Mouse (Mus musculus) c-Kit-positive CD71-positive TER-119-positive erythroid progenitor cells, embryonic 14.5 days (primary cell): ENCODE measurements around the gene Wbp2.
"Not testable (repeated sequence)": the region's sequence is repeated elsewhere in the genome, so short reads cannot be mapped to it uniquely, and the experiment has no call there.

Experiments used
- DNase-seq: peaks from one replicate; pipeline ENCODE4 v3.0.0-alpha.2; 2013; ENCODE audit warnings: low spot score

Gene Wbp2

DNA sequence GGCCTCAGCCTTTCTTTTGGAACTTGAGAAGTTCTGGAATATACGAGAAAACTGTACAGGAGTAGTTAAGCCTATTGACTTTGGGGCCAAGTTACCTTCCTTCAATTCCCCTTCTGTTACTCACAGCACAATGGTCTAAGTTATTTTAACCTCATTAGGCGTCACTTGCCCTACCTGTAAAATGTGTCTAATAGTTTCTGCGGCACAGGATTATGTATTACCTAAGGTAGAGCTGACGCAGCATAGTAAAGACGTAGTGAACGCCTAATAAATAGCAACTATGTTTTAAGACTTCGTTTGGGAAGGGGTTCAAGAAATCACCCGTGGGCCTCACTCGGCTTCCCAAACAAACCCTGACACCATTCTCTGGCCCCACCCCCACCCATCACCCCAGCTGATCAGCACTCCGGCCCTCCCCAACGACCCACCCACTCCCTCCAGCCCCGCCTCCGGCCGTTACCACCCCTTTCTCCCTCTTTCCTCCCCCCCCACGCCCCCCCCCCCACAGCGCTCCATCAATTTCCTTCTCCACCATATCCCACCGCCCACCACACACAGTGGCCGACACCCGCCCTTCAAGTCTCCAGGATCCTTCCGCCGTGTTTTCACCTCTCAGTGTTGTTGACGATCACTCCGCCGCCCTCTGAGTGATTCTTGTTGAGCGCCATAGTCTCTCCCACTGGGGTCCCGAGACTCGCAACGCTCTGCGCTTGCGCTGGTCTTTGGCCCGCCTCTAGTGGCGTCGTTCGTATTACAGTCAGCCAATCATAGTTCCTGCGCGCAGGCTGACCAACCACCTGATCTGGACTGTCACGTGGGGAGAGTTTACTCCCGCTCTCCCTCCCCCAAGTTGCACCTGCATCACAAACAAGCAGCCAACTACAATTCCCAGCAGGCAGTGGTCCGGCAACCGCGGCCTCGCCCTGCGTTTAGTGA, at the start of gene Wbp2:
Gene Wbp2, minus strand, starts transcription at position 738 of the 936 bp plus-strand sequence.
- peak; percentile 96 for DNase-seq

DNA sequence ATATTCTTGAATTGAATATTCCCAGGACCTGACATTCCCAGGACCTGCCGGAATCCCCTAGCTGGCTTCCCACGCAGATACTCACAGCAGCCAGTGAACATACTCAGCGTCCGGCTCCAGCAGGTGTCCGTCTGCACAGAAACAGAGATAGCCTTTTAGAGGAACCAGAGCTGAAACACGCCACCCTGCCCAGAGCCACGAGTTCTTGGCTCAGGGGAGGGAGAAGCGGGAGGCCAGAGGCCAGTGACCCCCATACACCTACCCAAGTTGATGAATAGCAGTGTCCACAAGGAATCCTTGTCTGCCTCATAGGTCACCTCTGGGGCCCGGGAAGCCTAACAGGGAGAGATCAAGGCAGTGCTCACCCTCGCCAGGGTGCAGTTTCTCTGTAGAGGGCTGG, 47.4 kb upstream of the Wbp2 start:
- DNase-seq, result no peak

DNA sequence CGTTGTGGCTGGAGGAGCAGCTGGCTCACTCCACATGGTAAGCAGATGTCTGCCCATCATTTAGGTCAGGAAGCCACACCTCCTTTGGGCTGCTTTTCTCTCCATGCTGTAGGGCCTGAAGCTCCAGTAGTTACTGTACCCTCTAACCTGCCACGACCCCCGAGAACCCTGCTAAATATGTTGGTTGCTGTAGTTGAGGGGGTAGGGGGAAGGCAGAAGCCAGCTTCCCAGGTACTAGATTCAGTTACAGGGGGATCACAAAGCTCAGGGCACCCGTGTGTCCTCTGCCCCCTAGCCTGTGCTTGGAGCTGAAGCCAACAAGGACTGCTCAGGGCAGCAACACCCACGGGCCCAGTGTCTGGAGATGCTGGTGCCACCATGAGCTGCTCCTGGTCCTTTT, 46.7 kb upstream of the Wbp2 start:
- no peak for DNase-seq

DNA sequence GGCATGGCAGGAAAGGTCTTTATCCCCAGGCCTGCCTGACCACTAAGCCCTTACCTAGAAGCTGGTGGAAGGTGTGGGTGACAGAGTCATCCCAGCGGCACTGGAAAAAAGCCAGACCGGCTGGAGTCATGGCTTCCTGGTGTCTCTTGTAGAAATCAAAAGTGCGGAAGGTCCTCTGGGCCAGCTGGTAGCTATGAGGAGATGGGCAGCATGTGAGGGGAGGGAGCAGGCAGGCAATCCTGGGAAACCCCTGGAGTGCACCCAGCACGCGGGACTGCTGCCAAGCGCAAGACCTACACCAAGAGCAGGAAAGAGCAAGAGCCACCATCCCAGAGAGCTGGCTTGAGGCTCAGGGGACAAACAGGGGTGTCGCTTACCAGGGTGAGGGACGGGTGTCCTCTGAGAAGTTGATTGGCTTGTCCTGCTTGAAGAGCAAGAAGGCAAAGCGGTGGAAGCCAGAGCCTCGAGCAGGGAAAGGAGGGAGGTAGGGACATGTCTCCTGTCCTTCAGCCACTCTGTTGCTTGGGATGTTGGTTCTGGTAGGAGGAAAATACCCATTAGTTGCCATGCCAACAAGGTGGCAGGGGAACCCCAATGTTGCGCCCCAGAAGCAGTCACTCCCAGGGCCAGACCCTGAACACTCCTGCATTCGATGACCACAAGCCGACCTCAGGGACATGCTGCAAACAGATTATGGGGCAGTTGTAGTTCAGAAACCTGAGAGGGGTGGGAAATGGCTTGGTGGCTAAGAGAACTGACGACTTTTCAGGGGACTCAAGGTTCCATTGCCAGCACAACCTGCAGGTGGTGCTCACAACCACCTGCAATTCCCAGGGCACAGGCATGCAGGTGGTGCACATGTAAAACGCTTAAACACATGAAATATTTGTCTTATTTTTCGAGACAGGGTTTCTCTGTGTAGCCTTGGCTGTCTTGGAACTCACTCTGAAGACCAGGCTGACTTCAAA, 45.9 kb upstream of the Wbp2 start:
- DNase-seq, result no peak

GRCm38 (mm10) chr11:116131349-116132170, 44.8 kb upstream of the Wbp2 start:
- no peak for DNase-seq

DNA sequence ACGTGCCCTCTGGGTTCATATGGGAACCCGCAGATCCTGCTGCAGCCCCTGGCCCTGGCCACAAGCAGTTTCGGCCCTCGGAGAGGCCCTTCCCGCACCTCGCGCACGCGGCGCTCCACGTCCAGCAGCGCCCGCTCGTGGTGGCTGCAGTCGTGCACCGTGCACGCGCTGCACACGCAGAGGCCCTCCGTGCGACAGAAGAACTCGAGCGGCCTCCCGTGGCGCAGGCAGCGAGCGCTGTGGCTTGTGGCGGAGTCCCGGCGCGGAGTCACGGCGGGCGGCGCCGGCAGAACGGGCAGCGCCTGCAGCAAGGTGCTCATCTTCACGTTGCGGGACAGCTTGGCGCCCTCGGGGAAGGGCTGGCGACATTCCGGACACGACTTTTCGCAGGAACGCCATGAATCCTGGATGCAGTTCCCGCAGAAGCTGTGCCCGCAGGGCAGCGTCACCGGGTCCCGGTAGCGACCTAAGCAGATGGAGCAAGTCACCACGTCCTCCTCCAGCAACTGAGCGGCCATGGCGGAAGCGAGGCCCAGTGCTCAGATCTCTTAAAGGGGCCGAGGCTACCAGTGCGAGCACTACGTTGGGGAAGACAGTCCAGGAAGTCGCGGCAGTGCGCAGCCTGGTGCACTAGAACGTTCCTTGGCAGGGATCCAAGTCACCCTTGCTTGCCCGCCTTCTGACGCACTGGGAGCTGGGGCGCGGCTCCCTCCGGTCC, 43.9 kb upstream of the Wbp2 start, which contains the start of gene Trim65:
Gene Trim65, minus strand, starts transcription at position 641 of the 718 bp plus-strand sequence.
- DNase-seq, result peak; percentile 75

DNA sequence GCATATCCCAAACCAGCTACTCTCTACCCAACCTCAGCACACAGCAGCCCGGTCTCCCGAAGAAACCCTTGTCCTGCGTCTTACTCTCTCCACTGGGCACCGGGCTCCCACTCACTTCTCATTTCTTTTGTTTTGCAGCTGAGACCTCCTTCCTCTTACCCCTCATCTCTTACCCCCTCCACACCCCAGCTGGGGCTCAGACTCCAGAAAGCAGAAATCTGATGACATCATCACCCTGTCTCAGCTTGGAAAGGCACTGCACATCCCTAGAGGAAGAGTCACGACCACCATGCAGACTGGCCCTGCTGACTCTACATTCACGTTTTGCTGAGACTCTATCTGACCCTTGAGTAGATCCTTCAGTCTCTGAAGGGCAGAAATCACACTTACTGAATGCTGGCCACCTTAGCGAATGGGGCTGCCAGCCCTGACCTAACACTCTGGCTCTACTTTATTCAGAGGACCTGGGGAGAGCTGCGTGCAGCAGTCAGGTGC, 43.2 kb upstream of the Wbp2 start:
- DNase-seq, result no peak

- no peak for DNase-seq
These were observed 42.4 kb upstream of the Wbp2 start for GRCm38 (mm10) chr11:116129091-116129790.

- no peak for DNase-seq
These were observed 41.2 kb upstream of the Wbp2 start for GRCm38 (mm10) chr11:116127986-116128385.

DNA sequence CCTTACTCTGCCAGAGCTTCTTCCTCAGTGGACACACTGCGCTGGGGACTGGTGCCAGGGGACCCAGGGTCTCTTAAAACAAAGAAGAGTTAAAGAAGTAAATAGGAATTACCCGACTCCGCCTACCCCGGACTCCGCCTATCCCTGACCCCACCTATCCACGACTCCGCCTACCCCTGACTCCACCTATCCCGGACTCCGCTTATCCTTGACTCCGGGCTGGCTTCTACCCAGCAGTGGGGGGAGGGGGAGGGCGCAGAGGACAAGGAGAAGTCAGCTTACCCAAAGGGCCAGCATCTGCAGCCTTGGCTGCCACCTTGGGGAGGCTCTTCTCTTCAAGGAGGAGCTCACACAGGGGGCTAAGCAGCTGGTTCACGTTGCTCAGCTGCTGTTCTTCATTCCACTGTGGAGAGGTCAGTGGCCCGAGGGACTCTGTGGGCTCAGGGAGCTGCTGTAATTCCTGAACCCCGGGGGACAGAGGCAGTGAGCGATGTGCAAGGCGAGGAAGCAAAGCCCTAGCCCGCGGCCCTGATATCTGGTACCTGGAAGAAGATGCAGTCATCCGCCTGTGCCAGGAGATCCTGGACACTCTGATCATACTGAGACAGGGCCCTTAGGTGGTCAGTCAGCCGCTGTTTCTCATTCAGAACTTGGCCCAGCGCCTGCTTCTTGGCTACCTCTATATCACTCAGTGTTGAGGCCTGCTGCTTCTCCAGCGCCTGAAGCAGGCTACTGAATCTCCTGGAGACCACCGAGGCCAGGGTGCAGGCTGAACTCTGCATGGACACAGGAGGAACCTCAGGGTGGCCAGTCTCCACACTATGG, 40.6 kb upstream of the Wbp2 start, which contains the start of gene Trim47:
Gene Trim47, minus strand, starts transcription at position 55 of the 825 bp plus-strand sequence.
- DNase-seq, result no peak

GRCm38 (mm10) chr11:116126261-116126660, 39.5 kb upstream of the Wbp2 start:
- DNase-seq, result no peak

- not testable (repeated sequence) for DNase-seq
These were observed 35.0 kb upstream of the Wbp2 start for GRCm38 (mm10) chr11:116121731-116122245.

DNA sequence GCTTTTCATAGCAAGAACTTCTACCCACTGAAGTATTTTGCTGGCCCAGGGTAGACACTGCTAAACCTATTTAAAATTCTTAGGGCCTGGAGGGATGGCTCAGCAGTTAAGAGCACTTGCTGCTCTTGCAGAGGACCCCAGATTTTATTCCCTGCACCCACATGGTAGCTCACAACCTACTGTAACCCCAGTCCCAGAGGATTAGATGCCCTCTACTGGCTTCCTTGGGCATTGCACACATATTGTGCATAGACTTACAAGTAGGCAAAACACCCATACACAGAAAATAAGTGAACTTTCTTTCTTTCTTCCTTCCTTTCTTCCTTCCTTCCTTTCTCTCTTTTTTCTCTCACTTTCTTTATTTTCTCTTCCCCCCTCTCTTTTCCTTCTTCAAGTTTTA, 31.0 kb upstream of the Wbp2 start:
- no peak for DNase-seq

DNA sequence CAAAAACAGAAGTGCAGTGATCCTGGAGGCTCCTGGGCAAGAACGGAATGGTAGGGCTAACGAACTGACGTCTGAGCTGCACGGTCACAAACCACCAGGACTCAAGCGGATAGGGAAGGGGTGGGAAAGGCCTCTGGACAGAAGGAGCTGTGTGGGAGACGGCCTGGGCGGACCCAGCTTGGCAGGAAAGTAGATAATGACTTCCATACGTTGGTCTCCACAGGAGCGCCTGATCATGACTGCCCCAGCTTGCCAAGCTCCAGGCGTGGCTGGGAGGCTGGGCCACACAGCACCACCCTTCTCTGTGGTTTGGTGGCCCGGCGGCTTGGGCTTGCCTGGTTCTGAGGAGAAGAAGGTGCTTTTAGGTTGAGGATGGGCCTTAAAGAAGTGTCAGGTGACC, 30.4 kb upstream of the Wbp2 start:
- DNase-seq, result no peak

- DNase-seq, result no peak
These were observed 24.9 kb upstream of the Wbp2 start for GRCm38 (mm10) chr11:116111611-116112203.

GRCm38 (mm10) chr11:116111067-116111466, 24.3 kb upstream of the Wbp2 start:
- DNase-seq, result no peak

- no peak for DNase-seq
These were observed 23.7 kb upstream of the Wbp2 start for GRCm38 (mm10) chr11:116110540-116110939.

GRCm38 (mm10) chr11:116110131-116110530, 23.3 kb upstream of the Wbp2 start:
- DNase-seq, result no peak
